Mouse (Mus musculus): ENCODE measurements around the gene Phyhipl.

The Phyhipl gene

GRCm38 (mm10) chr10:70635261-70635660 lies 20.5 kb downstream of the Phyhipl start:
- no peak for DNase-seq (ENCODE audit: low spot score)

- DNase-seq (ENCODE audit: low spot score), result no peak
These were observed 24.6 kb downstream of the Phyhipl start for GRCm38 (mm10) chr10:70631142-70631541.

- DNase-seq (ENCODE audit: low spot score), result no peak
These were observed 32.3 kb downstream of the Phyhipl start for GRCm38 (mm10) chr10:70623461-70623860.

- DNase-seq (ENCODE audit: low spot score), result no peak
These were observed 39.4 kb downstream of the Phyhipl start for GRCm38 (mm10) chr10:70616377-70616776.

GRCm38 (mm10) chr10:70611633-70612032 lies 44.1 kb downstream of the Phyhipl start:
- no peak for DNase-seq (ENCODE audit: low spot score)

- DNase-seq (ENCODE audit: low spot score), result no peak
These were observed 55.9 kb downstream of the Phyhipl start for GRCm38 (mm10) chr10:70599925-70600305.

GRCm38 (mm10) chr10:70599126-70599924 lies 56.4 kb downstream of the Phyhipl start:
- peak; percentile 85 for DNase-seq (ENCODE audit: low spot score)

GRCm38 (mm10) chr10:70598516-70599125 lies 57.1 kb downstream of the Phyhipl start:
- peak; percentile 53 for DNase-seq (ENCODE audit: low spot score)

GRCm38 (mm10) chr10:70598081-70598515 lies 57.7 kb downstream of the Phyhipl start:
- peak; percentile 57 for DNase-seq (ENCODE audit: low spot score)

- DNase-seq (ENCODE audit: low spot score), result no peak
These were observed 61.8 kb downstream of the Phyhipl start for GRCm38 (mm10) chr10:70594007-70594406.

GRCm38 (mm10) chr10:70586876-70587405 lies 68.8 kb downstream of the Phyhipl start:
- DNase-seq (ENCODE audit: low spot score), result no peak

GRCm38 (mm10) chr10:70584171-70584570 lies 71.6 kb downstream of the Phyhipl start:
- DNase-seq (ENCODE audit: low spot score), result no peak

- DNase-seq (ENCODE audit: low spot score), result no peak
These were observed 74.1 kb downstream of the Phyhipl start for GRCm38 (mm10) chr10:70581556-70582211.

- DNase-seq (ENCODE audit: low spot score), result peak; percentile 85
These were observed 92.1 kb downstream of the Phyhipl start for GRCm38 (mm10) chr10:70563636-70564035.

- DNase-seq (ENCODE audit: low spot score), result peak; percentile 33
These were observed 103.2 kb downstream of the Phyhipl start for GRCm38 (mm10) chr10:70552531-70552930.

- peak; percentile 28 for DNase-seq (ENCODE audit: low spot score)
These were observed 112.9 kb downstream of the Phyhipl start for GRCm38 (mm10) chr10:70542857-70543256.

- peak; percentile 51 for DNase-seq (ENCODE audit: low spot score)
These were observed 115.1 kb downstream of the Phyhipl start for GRCm38 (mm10) chr10:70540456-70541195.

GRCm38 (mm10) chr10:70539251-70539650 lies 116.5 kb downstream of the Phyhipl start:
- peak; percentile 16 for DNase-seq (ENCODE audit: low spot score)

GRCm38 (mm10) chr10:70537694-70538093 lies 118.1 kb downstream of the Phyhipl start:
- DNase-seq (ENCODE audit: low spot score), result peak; percentile 58

GRCm38 (mm10) chr10:70535401-70535800 lies 120.4 kb downstream of the Phyhipl start:
- peak; percentile 35 for DNase-seq (ENCODE audit: low spot score)

- DNase-seq (ENCODE audit: low spot score), result peak; percentile 26
These were observed 121.2 kb downstream of the Phyhipl start for GRCm38 (mm10) chr10:70534571-70534970.

GRCm38 (mm10) chr10:70533986-70534385 lies 121.8 kb downstream of the Phyhipl start:
- peak; percentile 28 for DNase-seq (ENCODE audit: low spot score)

Data from testis, postnatal 10 days (tissue).